Mouse (Mus musculus) adrenal gland, adult 2 months (tissue): ENCODE measurements around the gene Fbln1. TPM values are rescaled to one million over a fixed set of nuclear protein-coding genes. Genes with fewer than 3 reads are reported as not detected.

Source experiments
- DNase-seq: peaks from one replicate; pipeline ENCODE4 v3.0.0; 2021
- long read RNA-seq: library from polyadenylated mRNA; stranded (forward); transcript quantifications from one replicate; pipeline ENCODE4 v2.0.0, GENCODE M21; 2021
- polyA plus RNA-seq: library from polyadenylated mRNA; depleted of rRNA; stranded (reverse); fragments of >200 nt; gene quantifications from 2 replicates; pipeline ENCODE4 v1.2.3, GENCODE M21; 2012; rRNA removed
- total RNA-seq, 2 experiments: library from RNA; stranded (reverse); gene quantifications; 2 replicates each; pipeline ENCODE4 v1.2.3; 2021

Gene Fbln1
- total RNA-seq (10 to 100 TPM; 34.0 to 38.5 TPM), polyA plus RNA-seq (37.6 and 42.1 TPM in 2 replicates)
- long read RNA-seq, transcript Fbln1-201 (17 exons, 3,659 nt): minor isoform, 22 of 60 reads
- long read RNA-seq, transcript Fbln1-202 (15 exons, 2,273 nt): major isoform, 36 of 60 reads
- long read RNA-seq, partial matches to known transcripts: 1 of 60 reads
- long read RNA-seq, other reads (novel, unspliced or antisense): 1 of 60 reads

DNA sequence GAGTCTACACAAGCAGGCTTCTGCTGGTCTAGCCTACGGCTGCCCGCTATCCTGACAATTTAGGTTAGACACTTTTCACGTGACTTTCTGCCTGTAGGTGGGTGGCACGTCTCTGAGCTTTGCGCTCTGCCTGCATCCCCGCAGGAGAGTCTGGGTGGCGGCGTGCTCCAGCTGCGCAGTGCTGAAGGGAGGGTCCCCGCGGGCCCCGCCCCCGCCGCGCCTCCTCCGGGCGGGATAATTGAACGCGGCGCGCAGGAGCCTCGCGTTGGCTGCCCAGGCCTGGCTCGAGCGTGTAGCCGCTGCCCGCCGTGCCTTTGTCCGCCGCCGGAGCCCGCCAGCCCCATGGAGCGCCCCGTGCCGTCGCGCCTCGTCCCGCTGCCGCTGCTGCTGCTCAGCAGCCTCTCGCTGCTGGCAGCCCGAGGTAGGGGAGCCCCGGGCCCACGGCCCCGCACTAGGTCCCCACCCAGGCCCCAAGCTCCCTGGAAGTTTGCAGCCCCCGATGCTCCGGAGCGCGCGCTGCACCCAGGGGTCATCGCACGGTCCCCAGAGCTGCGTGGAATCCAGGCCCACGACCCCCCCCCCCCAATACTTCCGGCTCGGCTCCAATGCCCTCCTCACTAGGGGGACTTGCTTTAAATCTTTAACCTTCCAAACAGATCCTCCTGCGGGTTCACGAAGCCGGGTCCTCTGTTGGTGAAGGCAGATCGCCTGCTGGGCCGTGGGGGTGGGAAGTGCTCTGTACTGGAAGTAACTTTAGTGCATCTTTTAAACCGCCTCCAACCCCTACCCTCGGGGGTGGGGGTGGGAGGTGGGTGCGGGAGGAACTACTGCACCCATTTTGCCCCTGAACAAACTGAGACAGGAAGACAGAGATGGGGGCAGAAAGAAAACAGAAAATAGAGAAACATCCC lies at the start of gene Fbln1:
TSS of gene Fbln1 (plus strand) at position 158 of the 911 bp plus-strand sequence.
- DNase-seq: peak; percentile 87

DNA sequence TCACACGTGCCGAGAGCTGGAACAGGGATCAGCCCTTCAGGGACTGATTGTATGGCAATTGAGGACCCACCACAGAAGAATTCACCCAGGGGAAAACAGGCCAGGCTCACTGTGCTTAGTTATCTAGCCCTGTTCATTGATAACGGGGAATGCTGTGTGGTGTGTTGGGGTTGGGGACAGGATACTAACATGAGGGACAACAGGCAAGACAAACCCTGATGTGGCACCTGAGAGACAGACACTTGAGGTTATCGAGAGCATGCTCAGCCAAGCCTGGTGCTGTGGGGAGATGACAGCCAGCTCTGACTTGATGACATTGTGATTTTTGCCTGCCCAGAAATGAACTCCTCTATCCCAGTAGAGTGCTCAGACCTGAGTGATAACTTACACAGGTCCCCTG lies 49.6 kb upstream of the Fbln1 start:
- no peak for DNase-seq

DNA sequence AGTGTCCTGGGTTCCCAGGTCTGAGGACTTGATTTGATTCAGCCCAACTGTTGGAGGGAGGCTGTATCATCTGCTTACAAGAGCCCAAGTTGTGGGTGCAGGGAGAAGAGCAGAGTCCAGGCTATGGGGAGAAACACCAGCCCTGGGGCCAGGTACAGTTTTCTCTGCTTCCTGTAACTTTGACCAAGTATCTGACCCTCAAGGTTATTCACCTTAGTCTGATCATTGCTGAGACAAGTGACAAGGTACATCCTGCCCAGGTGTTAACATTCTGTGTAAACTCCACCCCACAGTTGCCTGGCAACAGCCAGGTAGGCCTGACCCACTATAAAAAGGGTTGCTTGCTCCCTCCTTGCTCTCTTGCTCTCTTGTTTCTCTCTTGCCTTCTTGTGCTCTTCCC lies 44.3 kb upstream of the Fbln1 start:
- no peak for DNase-seq

DNA sequence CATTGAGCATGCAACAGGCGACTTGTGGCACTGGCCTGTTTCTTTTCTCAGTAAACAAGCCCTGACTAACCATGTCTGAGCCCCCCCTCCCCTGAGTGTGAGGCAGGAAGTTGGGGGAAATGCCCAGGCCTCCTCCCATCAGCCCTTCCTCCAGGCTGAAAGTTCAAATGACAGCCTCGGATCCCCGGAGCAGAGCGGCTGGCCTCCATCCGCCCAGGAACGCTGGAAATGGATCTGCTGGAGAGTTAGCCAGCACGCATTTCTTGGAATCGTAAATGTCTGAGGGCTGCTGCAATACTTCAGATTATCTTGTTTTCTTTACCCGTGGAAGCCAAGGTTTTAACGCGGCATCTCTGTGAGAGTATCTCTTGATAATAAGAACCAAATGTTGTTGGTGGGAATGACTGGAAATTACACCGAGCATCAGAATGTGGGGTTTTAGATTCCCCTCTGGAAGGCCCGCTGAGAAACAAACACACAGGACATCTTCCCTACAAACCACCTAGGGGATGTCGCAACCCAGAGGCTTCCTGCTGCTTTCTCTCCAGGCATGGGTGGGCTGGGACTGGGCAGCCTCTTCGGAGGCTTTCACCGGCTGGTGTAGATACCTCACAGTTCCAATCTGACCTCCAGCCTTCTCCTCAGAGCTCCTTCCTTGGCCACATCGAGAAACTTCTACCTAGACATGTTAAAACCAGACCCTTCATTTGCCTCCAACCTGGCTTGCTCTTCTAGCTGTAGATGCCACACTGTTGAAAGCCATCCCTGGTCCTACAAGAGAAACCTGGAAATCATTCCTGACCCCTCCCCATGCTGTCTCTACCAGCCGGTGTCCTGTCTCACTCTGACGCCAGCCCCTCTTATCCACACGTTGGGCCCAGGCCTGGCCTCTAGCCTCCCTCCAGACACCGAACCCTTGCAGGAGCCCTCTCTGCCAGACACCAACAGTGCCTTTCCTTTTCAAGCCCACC lies 42.8 kb upstream of the Fbln1 start:
- DNase-seq: peak; percentile 16

DNA sequence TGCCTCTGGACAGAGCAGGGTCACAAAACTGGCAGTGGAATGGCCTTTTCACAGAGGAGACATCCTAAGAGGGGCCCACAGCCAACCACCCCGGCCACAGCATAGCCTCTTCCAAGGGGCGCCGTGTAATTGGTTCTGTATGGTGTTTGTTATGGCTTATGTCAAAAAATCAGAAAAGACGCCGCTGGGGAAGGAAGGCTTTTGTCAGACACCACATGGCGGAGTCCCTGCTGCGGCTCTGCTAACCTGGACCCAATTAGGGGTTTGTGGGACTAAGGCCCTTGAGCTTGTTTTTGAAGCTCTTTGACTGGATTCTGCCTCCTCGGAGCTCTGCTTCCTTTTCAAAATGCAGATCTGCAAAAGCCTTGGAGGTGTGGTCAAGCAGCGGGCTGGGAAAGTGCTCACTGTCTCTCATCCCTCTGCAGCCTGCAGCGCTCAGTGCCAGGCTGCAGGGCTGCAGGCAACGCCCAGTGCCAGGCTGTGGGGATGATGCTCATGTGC lies 39.3 kb upstream of the Fbln1 start:
- DNase-seq: no peak

DNA sequence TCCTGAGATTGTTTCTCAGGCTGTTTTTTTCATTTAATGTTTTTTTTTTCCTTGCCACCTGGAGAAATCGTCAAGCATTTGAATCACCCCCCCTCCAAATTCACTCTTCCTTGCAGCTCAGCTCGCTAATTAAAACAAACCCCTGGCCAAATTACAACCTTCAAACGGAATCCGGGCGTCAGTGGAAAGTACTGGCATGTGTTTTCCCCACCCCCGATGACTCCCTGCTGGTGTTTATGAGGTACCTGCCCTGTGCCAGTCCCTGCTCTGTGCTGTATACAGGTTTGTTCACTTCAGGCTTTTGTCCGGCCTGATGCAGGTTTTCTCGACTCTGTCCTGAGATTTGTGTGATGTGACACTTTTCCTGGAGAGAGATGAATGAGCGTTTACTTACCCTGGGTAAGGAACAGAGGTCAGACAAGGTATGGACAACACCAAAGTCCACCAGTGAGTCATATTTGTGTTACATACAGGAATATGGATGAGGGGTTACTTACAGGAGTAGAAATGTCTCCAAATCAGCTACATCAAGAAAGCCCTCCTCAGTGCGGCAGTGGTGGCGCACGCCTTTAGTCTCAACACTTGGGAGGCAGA lies 38.6 kb upstream of the Fbln1 start:
- no peak for DNase-seq

DNA sequence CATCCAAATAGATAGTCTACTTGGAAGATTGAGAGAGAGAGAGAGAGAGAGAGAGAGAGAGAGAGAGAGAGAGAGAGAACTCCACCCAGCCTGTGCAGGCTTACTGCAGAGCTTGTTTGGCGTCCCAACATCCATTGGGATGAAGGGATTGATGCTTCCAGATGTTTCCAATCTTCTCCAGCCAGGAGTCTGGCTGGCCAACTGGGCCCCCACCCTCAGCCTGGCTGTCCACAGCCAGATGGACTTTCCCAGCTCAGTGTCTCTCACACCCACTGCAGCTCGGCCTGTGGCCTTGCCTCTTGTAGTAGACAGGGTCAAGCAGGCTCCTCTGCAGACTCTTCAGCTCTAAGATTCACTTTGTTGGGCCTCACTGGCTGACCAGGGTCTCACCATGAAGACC lies 33.7 kb upstream of the Fbln1 start:
- DNase-seq: no peak

DNA sequence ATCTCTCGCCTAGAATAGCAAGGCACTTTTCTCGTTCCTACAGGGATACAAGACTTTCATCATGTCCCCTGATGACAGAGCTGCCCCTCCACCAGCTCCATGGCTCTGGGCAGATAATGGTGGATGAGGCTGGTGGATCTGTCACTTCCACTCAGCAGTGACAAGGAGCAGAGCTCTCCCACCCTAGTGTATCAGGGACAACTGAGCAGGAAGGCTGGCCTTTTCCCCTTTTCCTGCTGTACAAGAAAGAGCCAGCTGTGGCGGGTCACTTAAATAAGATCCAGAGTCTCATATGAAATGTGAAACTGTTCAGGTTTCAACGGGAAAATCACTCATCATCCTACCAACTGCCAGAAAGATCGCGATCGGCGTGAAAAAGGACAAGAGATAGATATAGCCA lies 32.3 kb upstream of the Fbln1 start:
- DNase-seq: no peak

DNA sequence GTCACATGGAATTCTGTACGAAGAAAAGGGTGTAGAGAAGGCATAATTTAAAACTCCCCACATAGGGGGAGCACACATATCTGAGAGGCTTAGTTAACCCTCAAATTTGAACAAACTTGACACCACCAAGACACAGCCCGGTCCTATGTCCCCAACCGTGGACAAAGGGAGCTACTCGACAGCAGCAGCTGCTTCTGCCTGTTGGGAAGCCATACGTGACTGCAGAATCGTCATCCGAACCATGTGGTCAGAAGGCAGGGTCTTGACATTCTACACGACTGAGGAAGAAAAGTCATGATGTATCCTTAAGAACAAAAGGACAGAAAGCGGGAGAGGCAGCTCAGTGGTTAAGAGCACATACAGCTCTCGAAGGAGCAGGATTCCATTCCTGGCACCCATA lies 31.7 kb upstream of the Fbln1 start:
- DNase-seq: no peak

DNA sequence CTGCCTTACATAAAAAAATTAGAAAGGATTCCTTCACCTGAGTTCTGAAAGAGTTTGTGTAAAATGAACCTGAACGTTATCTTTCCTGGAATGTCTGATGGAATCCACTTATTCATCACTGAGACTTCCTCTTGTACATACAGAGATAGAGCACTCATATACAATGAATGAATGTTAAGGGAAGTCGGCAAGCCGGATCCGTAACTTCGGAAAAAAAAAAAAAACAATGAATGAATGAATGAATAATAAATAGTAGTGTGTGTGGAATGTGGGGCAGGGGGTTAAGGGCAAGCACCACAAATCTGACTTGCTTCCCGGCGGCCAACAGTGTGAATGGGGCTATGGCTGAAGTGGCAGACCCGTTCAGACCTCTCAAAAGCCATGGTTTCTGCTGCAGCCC lies 28.2 kb upstream of the Fbln1 start:
- no peak for DNase-seq

DNA sequence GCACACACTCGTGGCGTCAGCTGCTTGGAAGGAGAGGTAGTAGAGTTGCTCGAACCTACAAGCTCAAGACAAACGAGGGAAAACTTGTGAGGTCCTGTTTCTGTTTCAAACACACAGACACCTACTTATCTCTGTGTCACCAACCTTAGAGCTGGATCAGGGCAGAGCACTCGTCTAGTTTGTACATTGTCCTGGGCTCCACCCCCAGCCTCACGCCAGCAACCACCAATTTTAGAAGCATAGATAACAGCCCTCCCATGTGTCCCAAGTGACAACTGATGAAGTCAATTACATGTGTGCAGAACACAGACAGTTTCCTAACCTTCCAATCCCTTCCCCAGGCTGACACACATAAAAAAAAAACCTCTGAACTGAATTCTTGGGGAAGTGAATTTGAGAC lies 27.6 kb upstream of the Fbln1 start:
- no peak for DNase-seq

DNA sequence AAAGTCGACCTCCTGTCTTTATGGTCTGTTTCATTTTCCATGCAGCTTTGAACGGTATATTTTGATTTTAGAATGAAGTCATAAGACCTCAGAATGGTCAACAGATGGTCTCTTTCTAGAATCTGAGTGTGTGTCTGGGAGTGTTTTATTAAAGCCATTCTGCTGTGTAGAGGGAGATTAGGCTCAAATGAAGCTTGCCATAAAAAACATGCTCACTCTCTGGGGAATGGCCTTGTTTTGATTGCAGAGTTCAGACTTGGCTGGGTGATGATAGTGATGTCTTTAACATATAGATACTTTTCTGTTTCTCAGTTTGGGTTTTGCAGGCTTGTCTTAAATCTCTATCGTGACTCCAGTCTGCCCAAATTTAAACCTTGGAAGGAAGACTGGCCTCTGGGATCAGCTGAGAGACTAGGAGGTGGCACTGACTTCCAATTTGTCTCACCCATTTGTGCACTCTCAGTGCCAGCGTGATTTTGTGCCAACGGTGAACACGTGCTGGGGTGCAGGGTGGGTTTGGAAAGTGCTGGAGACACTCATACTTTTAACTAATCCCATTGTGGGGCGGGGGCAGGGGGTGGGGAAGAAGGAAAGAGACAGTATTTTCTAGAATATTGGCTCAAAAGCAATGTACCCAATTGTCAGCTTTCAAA lies 26.1 kb upstream of the Fbln1 start:
- no peak for DNase-seq

DNA sequence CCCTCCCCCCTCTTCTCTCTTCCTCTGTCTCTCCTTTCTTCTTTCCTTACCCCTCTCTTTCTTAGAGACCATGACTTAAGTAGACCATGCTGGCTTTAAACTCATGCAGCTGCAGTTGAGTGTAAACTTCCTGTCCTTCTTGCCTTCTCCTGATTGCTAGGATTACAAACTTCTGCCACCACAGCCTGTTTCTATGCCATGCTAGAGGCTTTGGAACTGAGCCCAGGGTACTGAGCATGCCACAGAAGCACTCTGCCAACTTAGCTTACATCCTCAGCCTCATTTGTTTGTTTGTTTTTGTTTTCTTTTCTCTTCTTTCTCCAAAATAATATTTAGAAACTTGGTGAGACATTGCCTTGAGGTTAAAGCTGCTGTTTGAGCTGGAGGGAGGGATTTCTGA lies 25.4 kb upstream of the Fbln1 start:
- DNase-seq: no peak

DNA sequence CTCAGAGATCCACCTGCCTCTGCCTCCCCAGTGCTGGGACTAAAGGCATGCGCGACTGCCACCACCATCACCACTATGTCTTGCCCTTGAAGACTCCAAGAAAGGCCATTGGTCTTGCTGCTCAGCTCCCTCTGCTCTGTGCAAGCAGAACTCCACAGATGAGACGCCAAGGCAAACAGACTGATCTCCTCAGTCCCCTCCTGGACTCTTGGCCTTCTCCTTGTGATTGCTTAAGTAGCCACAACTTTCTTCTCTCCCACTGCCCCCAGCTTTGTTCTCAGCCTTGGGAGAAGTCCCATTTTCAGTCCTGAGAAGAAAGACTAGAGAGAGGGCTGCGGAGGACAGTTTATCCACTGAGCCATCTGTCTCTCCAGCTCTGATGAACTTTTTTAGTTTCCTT lies 23.7 kb upstream of the Fbln1 start:
- no peak for DNase-seq

DNA sequence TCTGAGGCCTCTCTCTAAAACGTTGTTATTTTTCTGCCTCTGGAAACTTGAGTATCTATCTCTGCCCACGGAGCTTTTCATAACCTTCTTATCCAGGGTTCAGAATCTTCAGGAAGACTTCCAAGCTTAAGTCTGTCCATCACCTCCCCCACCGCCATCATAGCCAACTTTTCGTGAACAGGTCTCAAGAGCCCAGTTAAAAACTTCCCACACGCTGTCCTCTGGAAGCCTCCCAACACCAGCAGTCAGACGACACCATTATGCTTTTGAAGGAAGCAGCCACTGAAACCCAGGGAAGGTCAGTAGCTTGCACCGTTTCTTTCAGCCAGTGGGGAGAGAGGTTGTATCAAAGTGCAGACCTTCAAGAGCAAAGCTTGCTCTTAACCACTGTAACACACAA lies 18.8 kb upstream of the Fbln1 start:
- no peak for DNase-seq

DNA sequence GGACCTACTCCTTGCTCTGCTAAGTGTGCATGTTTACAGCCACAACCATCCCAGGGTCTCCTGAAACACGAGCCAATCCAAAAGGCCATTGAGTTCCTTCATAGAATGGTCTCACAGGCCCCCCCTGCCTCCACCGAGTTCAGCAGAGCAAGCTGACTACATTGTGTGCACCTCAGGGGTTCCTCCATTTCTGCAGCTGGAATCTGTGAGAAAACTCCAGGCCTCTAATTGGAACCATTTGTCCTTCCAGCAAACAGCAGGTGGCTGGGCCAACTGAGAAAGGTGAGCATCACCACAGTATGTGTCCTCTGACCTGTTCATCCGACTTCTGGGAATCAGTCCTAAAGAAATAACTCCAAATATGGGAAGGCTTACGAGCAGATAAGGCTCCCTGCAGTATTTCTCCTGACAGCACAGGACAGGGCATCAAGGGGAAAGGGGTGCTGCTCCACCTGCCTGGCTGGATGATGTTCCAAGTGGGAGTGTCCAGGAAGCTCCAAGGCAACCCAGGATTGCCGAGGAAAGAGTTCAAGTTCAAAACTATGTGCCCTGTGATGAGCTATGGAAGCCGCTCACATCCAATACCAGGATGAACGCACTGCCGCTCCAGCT lies 17.5 kb upstream of the Fbln1 start:
- DNase-seq: no peak

DNA sequence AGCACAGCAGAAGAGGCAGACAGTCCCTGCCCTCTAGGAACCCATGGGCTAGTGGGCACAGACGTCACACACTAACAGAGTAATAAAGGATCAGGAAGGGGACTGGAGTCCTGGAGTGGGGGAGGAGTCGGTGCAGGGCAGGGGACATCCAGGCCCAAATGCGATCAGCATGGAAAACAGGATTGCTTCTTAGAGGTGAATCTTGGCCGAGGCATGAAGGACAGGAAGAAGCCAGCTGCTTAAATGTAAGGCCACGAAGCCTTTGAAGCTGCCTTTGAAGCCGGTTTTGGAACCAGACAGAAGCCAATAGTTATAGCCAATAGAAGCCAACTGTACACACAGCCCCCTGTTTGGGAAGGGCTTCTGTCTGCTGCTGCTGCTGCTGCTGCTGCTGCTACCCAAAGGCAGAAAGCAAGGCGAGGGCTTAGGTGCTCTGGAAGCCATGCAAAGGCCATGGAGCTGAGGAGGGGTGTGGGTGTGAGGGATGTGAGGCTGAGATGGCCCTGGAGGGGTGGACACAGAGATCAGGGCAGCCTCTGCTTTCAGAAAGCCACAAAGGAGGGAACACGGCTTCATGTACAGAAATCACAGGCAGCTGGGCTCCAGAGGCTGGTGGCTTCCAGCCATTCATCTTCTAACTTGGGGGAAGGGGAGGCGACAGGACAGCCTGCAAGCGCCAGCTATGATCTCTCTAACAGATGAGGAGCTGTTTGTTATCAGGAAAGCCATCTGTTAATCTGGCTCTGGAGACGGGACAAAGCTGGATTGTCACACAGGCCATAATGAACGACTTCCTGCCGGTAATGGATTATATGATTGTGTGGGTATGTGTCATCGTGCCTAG lies 5.1 kb upstream of the Fbln1 start:
- DNase-seq: peak; percentile 54

DNA sequence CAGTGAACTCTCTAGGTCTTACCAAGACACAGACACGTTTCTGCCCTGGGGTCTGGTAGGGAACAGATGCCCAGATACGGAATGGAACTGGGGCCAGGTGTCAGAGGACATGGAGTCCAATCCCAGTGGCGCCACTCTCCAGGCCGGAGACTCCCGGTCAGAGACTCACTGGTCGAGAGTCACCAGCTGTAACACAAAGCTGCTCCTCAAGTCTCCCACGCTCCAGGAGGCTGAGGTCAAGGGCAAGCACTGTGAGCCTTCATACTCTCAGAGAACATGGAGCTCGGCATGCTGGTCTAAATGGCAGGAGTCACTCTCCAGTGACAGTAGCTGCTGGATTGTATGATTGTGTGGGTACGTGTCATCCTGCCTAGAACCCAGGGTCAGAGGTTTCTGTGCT lies 3.5 kb upstream of the Fbln1 start:
- DNase-seq: no peak

DNA sequence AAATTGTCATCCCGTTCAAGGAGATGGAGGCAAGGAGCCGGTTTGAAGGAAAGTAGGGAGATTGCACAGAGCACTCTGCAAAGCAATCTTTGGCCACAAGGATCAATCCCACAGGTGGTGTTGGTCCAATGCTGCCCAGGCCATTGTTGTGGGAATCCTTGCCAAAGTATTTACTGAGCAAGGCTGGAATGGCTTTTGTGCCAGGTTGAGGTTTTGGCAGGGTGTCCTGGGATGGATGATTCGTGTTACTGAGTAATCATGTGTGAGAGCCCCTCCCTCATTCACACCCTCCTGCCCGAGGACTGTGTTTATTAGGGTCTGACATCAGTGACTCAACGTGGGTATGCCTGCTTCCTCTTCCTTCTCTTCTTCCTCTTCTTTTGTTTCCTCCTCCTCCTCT lies 3.0 kb upstream of the Fbln1 start:
- DNase-seq: no peak

DNA sequence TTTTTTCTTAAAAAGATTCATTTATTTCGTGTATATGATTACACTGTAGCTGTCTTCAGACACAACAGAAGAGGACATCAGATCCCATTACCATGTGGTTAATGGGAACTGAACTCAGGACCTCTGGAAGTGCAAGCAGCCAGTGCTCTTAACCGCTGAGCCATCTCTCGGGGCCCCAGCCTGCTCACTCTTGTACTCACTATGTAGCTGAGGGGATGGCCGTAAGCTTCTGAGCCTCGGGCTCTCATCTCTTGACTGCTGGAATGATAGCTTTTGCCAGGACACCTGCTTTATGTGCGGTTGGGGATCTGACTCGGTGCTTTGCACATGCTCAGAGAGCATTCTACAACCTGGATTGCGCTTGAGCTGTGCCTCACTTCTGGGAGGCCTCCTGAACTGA lies 1.4 kb upstream of the Fbln1 start:
- no peak for DNase-seq
